Mouse (Mus musculus) intestine, embryonic 15.5 days (tissue): Measurements from ENCODE around the gene Gcnt4. TPM values are rescaled to one million over a fixed set of nuclear protein-coding genes. Genes with fewer than 3 reads are reported as not detected.
"Not testable (repeated sequence)": the region's sequence is repeated elsewhere in the genome, so short reads cannot be mapped to it uniquely, and the experiment has no call there.

Source experiments
- ATAC-seq: fragments of 200-750 bp; cut with Nextera tagmentation; 2 replicates; pipeline ENCODE4 v1.8.0; 2017; ENCODE audit warnings: moderate TSS enrichment, moderate library complexity
- H3K27ac ChIP-seq: fragments of 300-500 bp; sonication (generic); 2 replicates; pipeline ENCODE4 v1.5.1; 2015; ENCODE audit warnings: mild to moderate bottlenecking, inconsistent platforms
- H3K27me3 ChIP-seq: fragments of 300-500 bp; sonication (generic); replicated peaks from 2 replicates; pipeline ENCODE4 v1.6.1; 2015; ENCODE audit warnings: inconsistent platforms
- H3K36me3 ChIP-seq: fragments of 300-500 bp; sonication (generic); 2 replicates; pipeline ENCODE4 v1.6.1; 2015; ENCODE audit warnings: inconsistent platforms
- H3K4me1 ChIP-seq: fragments of 300-500 bp; sonication (generic); replicated peaks from 2 replicates; pipeline ENCODE4 v1.6.1; 2015; ENCODE audit warnings: inconsistent platforms
- H3K4me2 ChIP-seq: fragments of 300-500 bp; sonication (generic); replicated peaks from 2 replicates; pipeline ENCODE4 v1.6.1; 2015; ENCODE audit warnings: mild to moderate bottlenecking, inconsistent platforms
- H3K4me3 ChIP-seq: fragments of 300-500 bp; sonication (generic); replicated peaks from 2 replicates; pipeline ENCODE4 v1.5.1; 2015; ENCODE audit warnings: inconsistent platforms
- H3K9ac ChIP-seq: fragments of 300-500 bp; sonication (generic); 2 replicates; pipeline ENCODE4 v1.6.1; 2015; ENCODE audit warnings: inconsistent platforms
- H3K9me3 ChIP-seq: fragments of 300-500 bp; sonication (generic); 2 replicates; pipeline ENCODE4 v1.6.1; 2016; ENCODE audit warnings: inconsistent platforms
- WGBS: fragments of 180-500 bp; shearing (Covaris S2); methylation state at CpG from one replicate; pipeline ENCODE4 v1.1.7; 2015; 5-methylcytosine and 5-hydroxymethylcytosine counted together
- polyA plus RNA-seq: library from polyadenylated mRNA; unstranded; fragments of >200 nt; fragmentation: Nextera tagmentation; extraction: Ambion mirVana; gene quantifications from 2 replicates; pipeline ENCODE4 v1.2.1, GENCODE M21; 2015

Gene Gcnt4
- polyA plus RNA-seq, 1 experiment from 2014 or later, result 4.5 TPM

GRCm38 (mm10) chr13:96928432-96929039 is 4.0 kb downstream of the Gcnt4 start:
- ATAC-seq, result no peak
- WGBS, result 70% methylated on average over 8 of the region's 8 CpGs
- Histone ChIP-seq H3K9ac (no peak overlapping the region), H3K4me1 (peaks cover 7% of the 10 kb centered on the region; the same call in 1 of the 2 replicates), H3K27ac (no peak overlapping the region), H3K9me3 (no peaks in the 10 kb centered on the region), H3K4me3 (no peak overlapping the region), H3K27me3 (no peaks in the 10 kb centered on the region; the same call in 1 of the 2 replicates), H3K4me2 (no peak overlapping the region), H3K36me3 (no peaks in the 10 kb centered on the region)

DNA sequence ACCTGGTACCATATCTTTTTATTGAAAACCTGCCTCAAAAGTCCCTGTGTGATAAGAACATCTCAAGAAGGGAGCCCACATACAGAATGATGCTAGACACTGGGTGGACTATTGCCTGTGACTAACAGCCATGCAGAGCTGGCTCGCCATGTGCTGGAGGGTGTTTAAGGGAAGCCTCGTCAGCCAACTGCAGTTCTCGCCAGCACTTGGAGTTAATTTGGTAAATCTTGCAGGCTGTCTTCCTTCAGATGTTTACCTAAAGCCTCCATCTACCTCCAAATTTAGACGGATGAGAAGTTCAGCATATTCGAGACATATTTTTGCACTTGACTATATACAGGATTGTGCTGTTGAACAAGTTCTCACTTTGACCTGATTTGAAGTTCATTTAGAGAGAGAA is 8.3 kb downstream of the Gcnt4 start:
- no peaks in the 10 kb centered on the region for H3K27me3 ChIP-seq

DNA sequence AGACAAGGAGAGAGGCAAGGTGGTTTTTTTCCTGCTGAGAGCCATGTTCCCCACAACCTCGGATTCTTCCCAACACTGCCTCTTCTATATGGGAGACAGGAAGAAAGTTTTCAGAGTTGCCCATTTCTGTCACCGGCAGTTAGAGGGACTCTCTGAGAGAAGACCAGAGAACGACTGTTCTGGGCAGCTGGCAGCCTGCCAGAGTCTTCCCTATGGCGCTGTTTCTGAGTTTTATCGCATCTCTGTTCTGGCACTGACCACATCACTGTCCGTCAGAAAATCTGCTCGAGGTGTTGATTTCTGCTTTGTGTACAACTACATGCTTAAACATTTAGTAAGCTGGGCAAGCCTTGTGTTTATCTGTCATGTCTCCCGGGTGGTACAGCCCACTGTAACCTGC is 8.9 kb downstream of the Gcnt4 start:
- Histone ChIP-seq H3K36me3 (no peaks in the 10 kb centered on the region), H3K27me3 (no peaks in the 10 kb centered on the region)

More for the DNA sequence above, 8.3 kb downstream of the Gcnt4 start:
- H3K4me2 ChIP-seq, result no peak overlapping the region
- no peaks in the 10 kb centered on the region for H3K36me3 ChIP-seq
- no peak for ATAC-seq
- 75% methylated on average over 5 of the region's 5 CpGs for WGBS
- no peak overlapping the region for H3K27ac ChIP-seq
- no peak overlapping the region for H3K4me3 ChIP-seq
- H3K9ac ChIP-seq, result no peak overlapping the region
- H3K9me3 ChIP-seq, result no peaks in the 10 kb centered on the region
- H3K4me1 ChIP-seq, result no peaks in the 10 kb centered on the region

DNA sequence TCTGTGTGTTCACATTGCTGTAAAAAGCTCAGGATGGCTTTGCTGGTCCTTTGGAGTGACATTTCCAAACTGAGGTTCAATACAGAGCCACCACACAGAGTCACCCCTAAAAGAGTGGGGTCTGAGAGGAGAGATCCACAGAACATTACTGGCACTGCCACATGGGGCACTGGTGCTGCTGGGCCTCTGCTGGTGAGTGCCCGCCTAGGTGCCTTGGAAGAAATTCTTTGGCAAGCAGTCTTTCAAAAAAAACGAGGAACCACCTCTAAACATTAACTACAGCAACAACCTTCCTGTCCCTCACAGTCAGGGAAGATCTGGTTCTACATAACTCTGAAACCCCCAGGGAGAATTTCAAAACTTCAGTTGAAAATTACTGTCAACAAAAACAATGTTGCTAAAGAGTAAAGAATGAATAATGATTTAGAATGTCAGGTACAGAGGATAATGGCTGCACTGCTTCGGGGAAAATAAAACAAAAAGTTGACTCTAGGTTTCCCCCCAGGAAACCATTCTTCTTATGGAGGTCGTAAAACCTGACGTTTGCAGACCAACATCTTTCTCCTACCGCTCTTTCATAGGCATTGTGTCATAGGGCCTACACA is 11.8 kb downstream of the Gcnt4 start:
- Histone ChIP-seq H3K9me3 (no peaks in the 10 kb centered on the region), H3K9ac (no peak overlapping the region), H3K27ac (no peak overlapping the region), H3K4me3 (no peak overlapping the region), H3K27me3 (no peaks in the 10 kb centered on the region), H3K4me1 (no peaks in the 10 kb centered on the region), H3K4me2 (no peak overlapping the region), H3K36me3 (no peaks in the 10 kb centered on the region)
- no peak for ATAC-seq
- WGBS, result 39% methylated on average over 6 of the region's 6 CpGs

More for the DNA sequence above, 8.9 kb downstream of the Gcnt4 start:
- Histone ChIP-seq H3K4me3 (no peak overlapping the region), H3K27ac (no peak overlapping the region), H3K9ac (no peak overlapping the region), H3K4me2 (no peak overlapping the region), H3K9me3 (no peaks in the 10 kb centered on the region), H3K4me1 (no peaks in the 10 kb centered on the region)
- ATAC-seq, result no peak
- 39% methylated on average over 8 of the region's 8 CpGs for WGBS

GRCm38 (mm10) chr13:96937059-96937558 is 12.6 kb downstream of the Gcnt4 start:
- 77% methylated on average over 10 of the region's 10 CpGs for WGBS
- H3K36me3 ChIP-seq, result no peaks in the 10 kb centered on the region
- no peaks in the 10 kb centered on the region for H3K4me1 ChIP-seq
- no peaks in the 10 kb centered on the region for H3K27me3 ChIP-seq
- ATAC-seq, result no peak
- H3K27ac ChIP-seq, result no peak overlapping the region
- no peak overlapping the region for H3K4me3 ChIP-seq
- no peaks in the 10 kb centered on the region for H3K9me3 ChIP-seq
- H3K4me2 ChIP-seq, result no peak overlapping the region
- H3K9ac ChIP-seq, result no peak overlapping the region

GRCm38 (mm10) chr13:96939680-96940079 is 15.2 kb downstream of the Gcnt4 start:
- 0 out of 2 replicates have a peak, but pooled peaks cover 2% of the 10 kb centered on the region for H3K4me1 ChIP-seq
- WGBS, result 83% methylated on average over 10 of the region's 10 CpGs
- no peak overlapping the region for H3K4me3 ChIP-seq
- no peaks in the 10 kb centered on the region for H3K36me3 ChIP-seq
- no peak overlapping the region for H3K9ac ChIP-seq
- H3K27me3 ChIP-seq, result no peaks in the 10 kb centered on the region
- H3K4me2 ChIP-seq, result no peak overlapping the region
- H3K9me3 ChIP-seq, result no peaks in the 10 kb centered on the region
- no peak overlapping the region for H3K27ac ChIP-seq
- ATAC-seq, result no peak

DNA sequence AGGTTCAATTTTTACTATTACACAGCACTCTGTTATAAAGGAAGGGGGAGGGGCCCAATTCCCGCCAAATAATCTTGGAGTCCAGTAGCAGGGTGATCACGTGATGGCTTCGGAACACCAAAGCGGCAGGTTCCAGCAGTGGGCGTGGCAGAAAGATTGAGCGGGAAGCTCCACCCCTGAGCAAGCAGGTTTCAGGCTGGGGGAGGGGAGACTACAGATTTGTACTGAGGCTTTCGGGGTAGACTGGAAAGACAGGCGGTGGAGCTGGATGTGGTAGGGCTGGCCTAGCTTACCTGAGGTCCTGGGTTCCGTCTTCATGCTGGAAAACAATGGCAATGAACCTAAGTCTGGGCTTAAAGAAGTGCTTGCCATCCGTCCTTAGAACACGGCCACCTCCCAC is 17.0 kb downstream of the Gcnt4 start:
- not testable (repeated sequence) for H3K4me1 ChIP-seq, H3K27me3 ChIP-seq, H3K9ac ChIP-seq, ATAC-seq, H3K4me2 ChIP-seq, H3K27ac ChIP-seq, H3K4me3 ChIP-seq, H3K9me3 ChIP-seq, H3K36me3 ChIP-seq
- WGBS, result 84% methylated on average over 11 of the region's 11 CpGs

DNA sequence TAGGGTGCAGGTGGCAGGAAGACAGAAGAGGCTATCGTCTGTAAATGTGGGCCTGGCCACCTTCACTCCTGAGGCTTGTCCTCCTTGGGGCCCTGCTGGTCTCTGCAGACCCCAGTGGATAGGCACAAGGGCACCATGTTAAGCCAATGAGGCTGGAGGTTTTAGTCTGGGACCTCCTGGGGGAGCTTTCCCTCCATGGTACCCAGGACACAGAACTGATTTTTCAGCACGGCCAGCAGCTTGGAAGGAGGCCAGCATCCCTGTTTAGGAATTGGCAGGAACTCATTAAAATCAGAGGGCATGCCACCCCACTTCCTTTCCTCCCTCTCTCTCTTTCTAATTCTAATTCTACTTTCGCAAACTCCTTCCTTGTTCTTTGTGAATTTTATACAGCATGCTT is 19.1 kb downstream of the Gcnt4 start:
- no peak for ATAC-seq
- Histone ChIP-seq H3K4me1 (0 out of 2 replicates have a peak, but pooled peaks cover 2% of the 10 kb centered on the region), H3K4me3 (no peak overlapping the region), H3K27ac (no peak overlapping the region), H3K27me3 (no peaks in the 10 kb centered on the region), H3K4me2 (no peak overlapping the region), H3K36me3 (no peaks in the 10 kb centered on the region), H3K9me3 (no peaks in the 10 kb centered on the region), H3K9ac (no peak overlapping the region)
- WGBS, result 60% methylated on average over 3 of the region's 3 CpGs

DNA sequence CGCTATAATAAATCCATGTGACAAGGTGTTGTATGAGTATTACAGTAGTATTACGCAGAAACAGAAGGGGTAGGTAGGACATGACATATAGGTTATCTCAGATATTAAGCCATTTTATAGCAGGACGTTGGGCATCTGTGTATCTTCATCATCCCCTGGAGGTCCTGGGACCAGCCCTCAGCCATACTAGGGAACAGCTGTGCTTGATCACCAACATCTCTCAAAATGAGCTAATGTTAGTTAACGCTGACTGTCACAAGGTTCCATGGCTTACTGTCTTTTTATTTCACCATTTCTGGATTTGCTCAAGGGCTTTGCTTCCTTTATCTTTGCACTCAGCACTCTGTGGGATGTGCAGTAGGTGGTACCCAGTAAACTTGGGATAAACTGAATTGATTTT is 21.3 kb downstream of the Gcnt4 start:
- no peak for ATAC-seq
- Histone ChIP-seq H3K4me2 (no peak overlapping the region), H3K4me1 (0 out of 2 replicates have a peak, but pooled peaks cover 2% of the 10 kb centered on the region), H3K27me3 (no peaks in the 10 kb centered on the region), H3K4me3 (no peak overlapping the region), H3K27ac (no peak overlapping the region), H3K9me3 (no peaks in the 10 kb centered on the region), H3K36me3 (no peaks in the 10 kb centered on the region), H3K9ac (no peak overlapping the region)
- WGBS, result 77% methylated on average over 4 of the region's 4 CpGs

- Histone ChIP-seq H3K9ac (no peak overlapping the region), H3K9me3 (no peaks in the 10 kb centered on the region)
- WGBS, result 88% methylated on average over 7 of the region's 7 CpGs
These were observed 23.2 kb downstream of the Gcnt4 start for GRCm38 (mm10) chr13:96947722-96948121.

GRCm38 (mm10) chr13:96951880-96952279 is 27.4 kb downstream of the Gcnt4 start:
- 38% methylated on average over 2 of the region's 2 CpGs for WGBS

More at GRCm38 (mm10) chr13:96947722-96948121, 23.2 kb downstream of the Gcnt4 start:
- no peak overlapping the region for H3K4me2 ChIP-seq
- H3K4me3 ChIP-seq, result no peak overlapping the region
- ATAC-seq, result no peak
- 0 out of 2 replicates have a peak, but pooled peaks cover 2% of the 10 kb centered on the region for H3K4me1 ChIP-seq
- no peaks in the 10 kb centered on the region for H3K27me3 ChIP-seq
- H3K36me3 ChIP-seq, result no peaks in the 10 kb centered on the region
- no peak overlapping the region for H3K27ac ChIP-seq

GRCm38 (mm10) chr13:96956466-96956865 is 32.0 kb downstream of the Gcnt4 start:
- no peaks in the 10 kb centered on the region for H3K9me3 ChIP-seq
- ATAC-seq, result no peak
- no peaks in the 10 kb centered on the region for H3K4me1 ChIP-seq
- no peak overlapping the region for H3K4me3 ChIP-seq
- WGBS, result 82% methylated on average over 6 of the region's 6 CpGs
- no peak overlapping the region for H3K9ac ChIP-seq
- H3K36me3 ChIP-seq, result no peaks in the 10 kb centered on the region
- H3K4me2 ChIP-seq, result no peak overlapping the region
- no peaks in the 10 kb centered on the region for H3K27me3 ChIP-seq
- no peak overlapping the region for H3K27ac ChIP-seq

More at GRCm38 (mm10) chr13:96951880-96952279, 27.4 kb downstream of the Gcnt4 start:
- H3K4me2 ChIP-seq, result no peak overlapping the region
- no peaks in the 10 kb centered on the region for H3K9me3 ChIP-seq
- no peaks in the 10 kb centered on the region for H3K36me3 ChIP-seq
- ATAC-seq, result no peak
- H3K27me3 ChIP-seq, result no peaks in the 10 kb centered on the region
- H3K4me1 ChIP-seq, result no peaks in the 10 kb centered on the region
- H3K27ac ChIP-seq, result no peak overlapping the region
- H3K4me3 ChIP-seq, result no peak overlapping the region
- no peak overlapping the region for H3K9ac ChIP-seq

DNA sequence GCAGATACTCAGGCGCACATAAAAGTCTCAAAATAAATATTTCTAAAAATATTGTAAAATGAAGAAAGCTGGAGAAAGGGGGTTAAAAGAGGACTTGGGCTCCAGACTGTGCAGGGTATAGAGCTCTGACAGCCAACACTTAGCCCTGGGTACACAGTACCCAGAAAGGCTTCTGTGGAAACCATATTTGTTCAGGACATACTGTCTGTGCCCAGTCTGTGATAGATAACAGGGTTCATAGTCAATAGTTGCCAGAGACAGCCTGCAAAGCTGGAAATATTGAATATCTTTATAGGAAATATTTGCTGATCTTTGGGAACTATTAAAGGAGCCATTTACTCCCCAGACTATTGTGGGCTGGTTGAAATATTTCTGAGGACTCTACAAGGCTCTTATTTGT is 35.5 kb downstream of the Gcnt4 start:
- 93% methylated on average over 1 of the region's 1 CpGs for WGBS
- H3K36me3 ChIP-seq, result no peaks in the 10 kb centered on the region
- ATAC-seq, result no peak

More for the DNA sequence above, 35.5 kb downstream of the Gcnt4 start:
- Histone ChIP-seq H3K4me1 (no peaks in the 10 kb centered on the region), H3K9ac (no peak overlapping the region), H3K27ac (no peak overlapping the region), H3K4me2 (no peak overlapping the region), H3K9me3 (no peaks in the 10 kb centered on the region), H3K27me3 (no peaks in the 10 kb centered on the region), H3K4me3 (no peak overlapping the region)
